Mouse (Mus musculus): ENCODE data around the gene Dact3.

Dact3 gene

DNA sequence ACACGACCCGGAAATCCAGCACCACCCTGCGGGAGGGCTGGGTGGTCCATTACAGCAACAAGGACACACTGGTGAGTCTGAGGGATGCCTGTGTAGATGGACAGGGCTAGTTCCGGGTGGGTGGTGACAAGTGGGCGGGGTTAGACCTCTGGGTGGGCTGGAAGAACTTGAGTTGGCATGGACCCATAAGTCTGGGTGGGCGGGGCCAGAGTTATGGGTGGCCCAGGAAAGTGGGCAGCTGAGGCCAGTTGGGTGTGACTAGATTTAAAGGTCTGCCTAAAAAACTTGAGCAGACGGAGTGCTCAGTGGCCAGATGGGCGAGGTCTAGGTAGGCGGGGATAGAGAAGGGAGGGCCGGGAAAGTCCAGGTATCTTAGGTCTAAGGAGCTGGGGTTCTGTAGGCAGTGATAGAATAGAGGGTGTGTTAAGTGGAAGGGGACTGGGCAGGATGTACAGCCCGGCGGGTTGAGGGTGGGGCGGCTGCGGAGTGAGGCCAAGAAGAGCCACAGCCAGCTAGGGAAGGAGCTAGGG is 21.8 kb upstream of the Dact3 start:
- DNase-seq (ENCODE audit: low spot score in 2 of 2), result no peak

DNA sequence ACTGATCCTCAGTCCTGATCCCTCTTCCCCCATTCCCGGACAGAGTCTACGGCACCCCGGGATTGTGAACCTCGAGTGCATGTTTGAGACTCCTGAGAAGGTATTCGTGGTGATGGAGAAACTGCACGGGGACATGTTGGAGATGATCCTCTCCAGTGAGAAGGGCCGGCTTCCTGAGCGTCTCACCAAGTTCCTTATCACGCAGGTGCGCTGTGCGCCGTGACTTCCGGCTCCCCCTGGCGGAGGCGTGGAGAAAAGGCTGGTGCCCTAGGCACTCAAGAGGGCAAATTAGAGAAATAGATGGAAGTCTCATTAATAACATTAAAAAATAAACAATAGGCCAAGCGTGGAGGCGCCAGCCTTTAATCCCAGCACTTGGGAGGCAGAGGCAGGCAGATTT is 16.8 kb upstream of the Dact3 start:
- DNase-seq (ENCODE audit: low spot score in 2 of 2), result peak in 1 of 2 experiments; percentile 67

DNA sequence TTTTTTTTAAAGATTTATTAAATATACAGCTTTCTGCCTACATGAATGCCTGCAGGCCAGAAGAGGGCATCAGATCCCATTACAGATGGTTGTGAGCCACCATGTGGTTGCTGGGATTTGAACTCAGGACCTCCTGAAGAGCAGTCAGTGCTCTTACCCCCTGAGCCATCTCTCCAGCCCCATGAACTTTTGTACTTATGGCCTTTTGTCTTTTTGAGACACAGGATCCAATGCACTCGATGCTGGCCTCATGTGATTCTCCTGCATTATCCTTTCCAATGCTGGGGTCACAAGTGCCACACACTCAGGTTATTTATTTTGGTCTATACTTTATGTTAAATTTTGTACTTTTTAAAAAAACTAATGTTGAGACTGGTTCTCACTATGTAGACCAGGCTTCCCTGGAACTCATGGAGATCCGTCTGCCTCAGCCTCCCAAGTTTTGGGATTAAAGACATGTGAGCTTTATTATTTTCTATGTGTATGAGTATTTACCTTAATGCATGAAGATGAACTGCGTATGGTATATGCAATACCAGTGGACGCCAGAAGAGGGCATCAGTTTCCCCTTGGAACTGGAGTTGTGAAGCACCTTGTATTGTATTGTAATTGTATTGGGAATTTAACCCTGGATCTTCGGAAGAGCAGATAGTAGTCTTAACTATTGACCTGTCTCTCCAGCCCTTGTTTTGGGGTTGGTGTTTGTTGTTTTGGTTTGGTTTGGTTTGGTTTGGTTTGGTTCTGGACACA is 15.0 kb upstream of the Dact3 start:
- DNase-seq (ENCODE audit: low spot score in 2 of 2), result peak in 1 of 2 experiments; percentile 67

DNA sequence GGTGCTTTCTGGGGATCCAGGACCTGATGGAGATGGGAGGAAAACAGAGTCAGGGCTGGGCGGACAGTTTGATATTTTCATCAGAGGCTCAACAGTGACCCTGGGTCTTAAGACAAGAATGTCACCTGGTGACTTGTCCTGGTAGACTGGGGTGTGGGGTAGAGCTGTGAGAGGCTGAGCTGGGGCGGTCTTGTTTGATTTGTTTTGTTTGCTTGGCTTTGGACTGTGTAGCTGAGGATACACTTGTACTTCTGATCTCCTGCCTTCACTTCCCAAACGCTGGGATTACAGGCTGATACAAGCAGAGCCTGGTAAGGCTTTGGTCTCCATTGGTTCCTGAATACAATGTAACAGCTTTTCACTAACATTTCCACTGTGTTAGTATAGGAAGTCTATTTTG is 7.6 kb upstream of the Dact3 start:
- DNase-seq (ENCODE audit: low spot score in 2 of 2), result no peak

DNA sequence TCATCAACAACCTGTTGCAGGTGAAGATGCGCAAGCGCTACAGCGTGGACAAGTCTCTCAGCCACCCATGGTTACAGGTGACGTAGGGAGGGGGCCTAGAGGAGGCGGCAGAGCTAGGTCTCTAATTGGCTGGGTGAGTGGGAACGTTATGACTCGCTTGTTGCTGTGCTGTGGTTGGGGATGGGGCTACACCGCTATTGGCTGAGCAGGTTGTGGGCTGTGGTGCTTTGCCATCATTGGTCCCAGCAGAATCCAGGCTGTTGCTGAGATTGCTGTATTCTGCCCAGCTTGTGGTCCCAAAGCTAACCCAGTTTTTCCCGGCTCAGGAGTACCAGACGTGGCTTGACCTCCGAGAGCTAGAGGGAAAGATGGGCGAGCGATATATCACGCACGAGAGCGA is 5.6 kb upstream of the Dact3 start:
- no peak for DNase-seq (ENCODE audit: low spot score in 2 of 2)

DNA sequence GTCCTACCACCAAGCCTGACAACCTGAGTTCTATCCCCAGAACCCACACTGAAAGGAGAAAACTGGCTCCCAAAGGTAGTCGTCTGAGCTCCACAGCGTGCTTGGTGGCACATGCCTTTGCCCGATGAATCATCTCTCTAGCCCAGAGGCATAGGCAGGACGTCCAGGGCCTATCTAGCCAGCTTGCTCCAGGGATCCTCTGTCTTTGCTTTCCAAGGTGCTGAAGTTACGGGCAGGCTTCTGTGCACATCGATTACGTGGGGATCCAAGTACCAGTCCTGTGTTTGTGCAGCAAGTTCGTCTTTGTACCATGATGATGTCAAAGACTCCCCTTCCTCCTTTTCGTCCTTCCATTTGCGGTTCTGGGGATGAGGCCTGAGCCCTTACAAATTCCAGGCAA is 3.5 kb upstream of the Dact3 start:
- DNase-seq (ENCODE audit: low spot score in 2 of 2), result no peak

DNA sequence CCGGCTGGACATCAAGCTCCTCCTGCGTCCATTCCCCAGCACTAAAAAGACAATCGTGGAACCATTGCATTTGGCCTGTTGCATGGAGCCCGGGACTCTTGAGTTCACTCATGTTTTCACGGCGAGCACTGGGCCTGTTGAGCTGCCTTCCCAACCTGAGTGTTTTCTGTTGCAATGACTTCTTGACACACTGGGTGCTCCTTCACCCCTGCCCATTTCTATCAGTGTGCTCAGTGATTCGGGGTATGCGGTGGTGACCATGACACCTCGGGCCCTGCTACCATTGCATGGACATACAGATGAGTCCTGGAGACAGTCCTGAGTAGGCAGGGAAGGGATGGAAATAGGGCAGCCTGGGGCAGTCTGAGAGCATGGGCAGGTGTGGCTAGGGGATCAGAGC is 2.6 kb upstream of the Dact3 start:
- DNase-seq (ENCODE audit: low spot score in 2 of 2), result no peak

DNA sequence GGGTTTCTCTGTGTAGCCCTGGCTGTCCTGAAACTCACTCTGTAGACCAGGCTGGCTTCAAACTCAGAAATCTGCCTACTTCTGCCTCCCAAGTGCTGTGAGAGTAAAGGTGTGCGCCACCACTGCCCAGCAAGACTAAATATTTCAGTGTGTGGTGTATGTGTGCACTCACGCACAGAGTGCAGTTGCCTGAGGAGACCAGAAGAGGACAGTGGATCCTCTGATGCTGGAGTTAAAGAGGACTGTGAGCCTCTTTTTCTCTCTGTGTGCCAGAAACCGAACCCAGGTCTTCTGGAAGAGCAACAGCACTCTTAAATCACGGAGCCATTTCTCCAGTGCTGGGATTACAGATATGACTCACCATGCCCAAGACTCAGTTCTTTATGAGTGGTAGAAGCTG is 1.7 kb upstream of the Dact3 start:
- DNase-seq (ENCODE audit: low spot score in 2 of 2), result no peak

DNA sequence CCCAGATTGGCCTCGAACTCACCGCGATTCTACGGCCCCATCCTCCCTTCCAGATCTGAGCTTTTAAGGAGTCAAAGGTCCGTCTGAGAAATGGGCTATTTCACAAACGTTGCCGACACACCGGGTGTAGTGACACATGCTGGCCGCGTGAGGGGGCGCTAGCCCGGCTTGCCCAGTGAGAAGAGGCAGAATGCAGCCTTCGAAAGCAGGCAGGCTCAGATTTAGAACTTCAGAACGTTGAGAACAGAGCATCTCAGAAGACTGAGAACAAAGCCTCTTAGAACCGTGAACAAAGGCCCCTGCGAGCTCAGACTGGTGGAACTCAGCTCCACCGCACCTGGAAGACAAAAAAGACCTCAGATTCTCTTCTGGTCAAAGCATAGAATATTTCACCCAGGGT is 927 bp upstream of the Dact3 start:
- DNase-seq (ENCODE audit: low spot score in 2 of 2), result peak; percentile 69 to 81

DNA sequence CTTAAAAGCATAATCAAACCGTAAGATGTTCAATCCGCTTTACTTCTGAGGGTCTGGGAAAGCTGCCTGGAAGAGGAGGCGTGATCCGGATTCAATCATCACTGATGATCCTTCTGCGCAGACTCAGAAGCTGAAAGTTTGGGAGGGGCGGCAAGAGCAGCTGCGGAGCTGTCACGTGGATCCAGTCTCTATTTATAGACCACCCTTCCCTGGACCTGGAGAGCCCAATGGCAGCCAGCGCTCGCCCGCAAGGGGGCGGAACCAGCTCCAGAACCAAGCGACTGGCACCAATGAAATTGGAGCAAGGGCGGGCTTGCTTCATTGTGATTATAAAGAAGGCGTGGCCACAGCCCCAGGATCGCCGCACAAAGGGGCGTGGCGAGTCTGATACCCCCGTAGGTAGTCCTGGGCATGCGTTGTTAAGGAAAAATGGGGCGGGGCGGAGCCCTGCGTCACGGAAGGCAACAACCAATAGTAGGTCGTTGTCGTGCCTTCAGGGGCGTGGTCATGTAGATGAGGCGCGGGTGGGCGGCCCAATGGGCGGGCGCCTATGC is 284 bp upstream of the Dact3 start:
- DNase-seq (ENCODE audit: low spot score in 2 of 2), result peak; percentile 98

DNA sequence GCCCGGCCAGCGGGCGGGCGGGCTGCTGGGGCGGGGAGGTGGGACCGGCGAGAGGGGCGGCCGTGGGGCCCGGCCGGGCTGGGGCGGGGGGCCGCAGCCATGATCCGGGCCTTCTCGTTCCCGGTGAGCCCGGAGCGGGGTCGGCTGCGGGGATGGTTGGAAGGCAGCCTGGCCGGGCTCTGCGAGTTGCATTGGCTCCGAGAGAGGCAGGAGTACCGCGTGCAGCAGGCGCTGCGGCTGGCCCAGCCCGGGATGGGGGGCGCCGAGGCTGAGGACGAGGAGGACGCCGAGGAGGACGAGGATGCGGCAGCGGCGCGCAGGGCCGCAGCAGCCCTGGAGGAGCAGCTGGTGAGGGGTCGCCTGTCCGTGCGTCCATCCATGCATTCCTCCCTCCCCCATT is 209 bp downstream of the Dact3 start:
- no peak for DNase-seq (ENCODE audit: low spot score in 2 of 2)

DNA sequence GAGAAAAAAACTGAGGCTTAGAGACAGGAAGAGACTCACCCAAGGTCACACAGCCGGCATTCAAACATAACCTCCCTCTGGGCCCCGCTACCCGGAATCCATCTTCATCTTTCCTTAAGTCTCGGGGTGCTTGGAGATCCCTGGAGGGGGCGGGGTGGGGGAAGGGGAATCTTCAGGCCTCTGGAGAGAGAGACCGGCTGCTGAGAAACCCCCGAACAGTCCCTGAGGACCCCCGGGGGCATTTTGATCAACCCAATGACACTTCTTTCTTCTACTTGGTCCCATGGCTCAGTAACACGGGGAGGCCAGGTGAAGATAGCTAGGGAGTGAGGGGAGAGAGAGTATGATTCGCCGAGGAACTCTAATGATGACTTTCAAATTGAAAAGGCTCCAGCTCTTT is 889 bp downstream of the Dact3 start:
- DNase-seq (ENCODE audit: low spot score in 2 of 2), result no peak

DNA sequence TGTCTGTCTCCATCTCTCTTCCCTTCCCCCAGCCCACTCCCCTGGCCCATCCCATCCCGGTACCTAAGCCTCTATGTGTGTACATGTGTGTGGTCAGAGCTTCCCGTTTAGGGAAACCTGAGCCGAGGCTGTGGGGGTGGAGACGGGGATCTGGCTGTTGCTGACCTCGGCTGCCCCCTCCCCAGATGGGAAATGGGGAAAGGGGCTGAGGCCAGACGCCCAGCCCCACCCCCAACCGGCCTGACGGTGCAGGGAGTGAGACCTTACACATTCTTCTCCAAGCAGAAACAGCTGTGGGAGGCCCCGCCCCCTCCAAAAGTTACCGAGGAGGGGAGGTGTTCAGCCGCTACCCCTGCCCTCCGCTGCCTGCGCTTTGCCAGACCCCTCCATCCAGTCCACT is 1.5 kb downstream of the Dact3 start:
- DNase-seq (ENCODE audit: low spot score in 2 of 2), result no peak

DNA sequence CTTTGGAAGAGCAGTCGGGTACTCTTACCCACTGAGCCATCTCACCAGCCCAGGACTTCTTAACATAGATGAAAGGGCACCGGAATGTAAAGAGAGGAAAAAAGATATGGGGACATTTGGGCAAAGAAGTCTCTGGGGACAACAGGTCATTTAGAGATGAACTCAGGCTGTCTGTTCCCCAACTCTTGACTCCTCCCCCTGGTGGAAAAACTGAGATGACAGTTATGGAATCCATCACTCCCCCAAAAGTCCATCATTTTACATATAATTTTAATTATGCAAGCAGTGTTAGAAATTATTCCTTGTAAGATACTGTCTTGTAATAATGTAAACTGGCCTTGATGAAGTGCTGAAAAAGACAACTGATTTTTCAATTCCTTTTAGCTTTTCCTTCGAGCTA is 2.6 kb downstream of the Dact3 start:
- no peak for DNase-seq (ENCODE audit: low spot score in 2 of 2)

DNA sequence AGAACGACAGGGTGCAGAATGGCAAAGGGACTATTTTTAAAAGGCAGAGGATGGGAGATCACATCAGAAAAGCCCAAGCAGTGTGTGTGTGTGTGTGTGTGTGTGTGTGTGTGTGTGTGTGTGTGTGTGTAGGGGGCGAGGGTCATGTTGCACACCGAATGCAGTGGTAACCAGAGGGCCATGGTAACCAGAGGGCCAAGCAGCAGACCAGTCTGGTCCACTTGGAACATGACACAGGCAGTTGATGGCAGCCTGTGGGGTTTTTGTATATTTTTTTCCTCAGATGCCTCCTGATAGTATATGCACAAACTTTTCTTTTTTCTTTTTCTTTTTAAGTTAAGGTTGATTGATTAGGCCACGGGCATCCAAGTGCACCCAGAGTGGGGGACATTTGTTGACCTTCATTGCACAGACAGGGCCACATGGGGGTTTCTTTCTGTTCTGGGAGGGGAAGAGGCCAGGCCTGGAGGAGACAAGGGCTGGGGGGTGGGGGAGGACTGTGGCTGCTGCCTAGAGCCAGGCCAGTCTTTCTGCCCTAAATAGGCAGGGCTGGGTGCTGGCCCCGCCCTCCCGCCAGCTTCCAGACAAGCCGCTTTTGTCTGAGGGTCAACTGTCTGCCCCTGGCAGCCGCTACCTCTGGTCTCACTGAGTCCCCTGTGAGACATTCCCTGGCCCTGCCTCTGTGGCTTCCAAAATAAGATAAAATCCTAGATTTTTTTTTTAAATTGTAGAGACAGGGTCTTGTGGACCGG is 4.9 kb downstream of the Dact3 start:
- DNase-seq (ENCODE audit: low spot score in 2 of 2), result no peak

DNA sequence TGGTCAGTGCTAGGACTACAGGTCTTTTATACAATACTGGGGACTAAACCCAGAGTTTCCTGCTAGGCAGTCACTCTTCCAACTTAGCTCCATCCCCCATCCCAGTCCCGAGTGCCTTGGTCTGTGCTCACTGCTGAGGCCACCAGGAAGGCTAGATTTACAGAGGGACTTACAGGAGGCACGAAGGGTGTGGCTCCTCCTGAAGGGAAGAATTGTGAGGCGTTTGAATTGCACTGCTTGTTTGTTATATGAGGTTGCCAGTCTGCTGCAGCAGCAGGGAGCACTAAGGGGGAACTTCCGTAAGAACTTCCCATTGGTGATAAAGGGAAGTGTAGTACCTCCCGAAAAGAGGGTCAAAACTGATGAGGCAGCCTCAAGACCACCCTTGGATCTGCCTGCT is 5.5 kb downstream of the Dact3 start:
- no peak for DNase-seq (ENCODE audit: low spot score in 2 of 2)

DNA sequence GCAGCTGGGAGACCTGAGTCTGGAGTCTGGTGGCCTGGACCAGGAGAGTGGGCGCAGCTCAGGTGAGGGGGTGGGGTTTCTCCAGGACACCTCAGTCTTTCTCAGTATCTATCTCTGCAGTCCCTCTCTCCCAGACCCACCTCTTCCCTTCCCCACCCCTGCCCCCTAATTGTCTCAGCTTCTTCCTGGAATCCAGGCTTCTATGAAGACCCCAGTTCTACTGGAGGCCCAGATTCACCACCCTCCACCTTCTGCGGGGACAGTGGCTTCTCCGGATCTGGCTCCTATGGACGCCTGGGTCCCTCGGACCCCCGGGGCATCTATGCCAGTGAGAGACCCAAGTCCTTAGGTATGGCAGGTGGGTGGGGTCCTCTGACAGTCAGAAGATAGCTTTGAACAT is 8.0 kb downstream of the Dact3 start:
- DNase-seq (ENCODE audit: low spot score in 2 of 2), result no peak

DNA sequence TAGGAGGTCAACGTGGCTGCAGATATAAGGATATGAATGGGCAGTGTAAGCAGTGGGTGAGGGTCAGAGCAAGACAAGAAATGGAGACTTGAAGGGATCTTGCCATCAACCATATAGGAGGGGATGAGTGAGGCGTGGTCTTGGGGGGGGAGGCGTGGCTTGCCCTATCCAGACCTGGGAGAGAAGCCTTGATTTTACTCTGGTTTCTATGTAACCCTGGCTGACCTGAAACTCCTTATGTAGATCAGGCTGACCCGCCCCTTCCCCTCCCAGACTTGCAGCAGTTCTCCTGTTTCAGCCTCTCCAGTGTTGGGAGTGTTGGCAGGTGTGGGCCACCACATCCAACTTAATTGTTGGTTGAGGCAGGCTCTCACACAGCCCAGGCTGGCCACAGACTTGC is 9.2 kb downstream of the Dact3 start:
- DNase-seq (ENCODE audit: low spot score in 2 of 2), result no peak

DNA sequence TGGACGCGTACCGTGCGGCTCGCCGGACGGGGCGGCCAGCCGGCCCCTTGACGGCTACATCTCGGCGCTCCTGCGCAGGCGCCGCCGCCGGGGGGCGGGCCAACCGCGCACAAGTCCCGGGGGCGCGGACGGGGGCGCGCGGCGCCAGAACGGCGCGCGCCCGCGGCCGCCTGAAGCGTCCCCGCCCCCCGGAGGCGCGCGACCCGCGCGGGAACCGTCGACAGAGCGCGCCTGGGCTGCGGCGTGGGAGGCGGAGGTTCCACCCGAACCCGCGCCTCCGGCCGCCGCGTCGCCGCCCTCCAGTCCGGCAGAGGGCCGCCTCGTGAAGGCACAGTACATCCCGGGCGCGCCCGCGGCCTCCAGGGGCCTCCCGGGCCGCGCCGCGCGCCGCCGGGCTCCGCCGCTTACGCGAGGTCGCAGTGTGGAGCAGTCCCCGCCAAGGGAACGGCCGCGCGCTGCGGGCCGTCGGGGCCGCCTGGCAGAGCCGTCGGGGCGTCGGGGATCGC is 10.2 kb downstream of the Dact3 start:
- DNase-seq (ENCODE audit: low spot score in 2 of 2), result no peak

DNA sequence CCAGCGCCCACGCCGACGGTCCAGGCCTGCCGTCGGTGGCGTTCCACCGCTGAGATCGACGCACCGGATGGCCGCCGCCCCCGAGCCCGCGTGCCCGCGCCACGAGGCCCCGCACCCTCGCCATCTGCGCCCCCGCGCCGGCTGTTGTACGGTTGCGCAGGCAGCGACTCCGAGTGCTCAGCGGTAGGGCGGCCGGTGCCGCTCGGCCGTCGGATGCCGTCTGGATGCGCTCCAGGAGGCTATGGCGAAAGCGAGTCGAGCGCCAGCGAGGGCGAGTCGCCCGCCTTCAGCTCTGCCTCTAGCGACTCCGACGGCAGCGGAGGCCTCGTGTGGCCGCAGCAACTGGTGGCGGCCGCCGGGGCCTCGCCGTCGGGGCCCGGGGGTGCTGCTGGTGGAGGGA is 10.8 kb downstream of the Dact3 start:
- no peak for DNase-seq (ENCODE audit: low spot score in 2 of 2)

DNA sequence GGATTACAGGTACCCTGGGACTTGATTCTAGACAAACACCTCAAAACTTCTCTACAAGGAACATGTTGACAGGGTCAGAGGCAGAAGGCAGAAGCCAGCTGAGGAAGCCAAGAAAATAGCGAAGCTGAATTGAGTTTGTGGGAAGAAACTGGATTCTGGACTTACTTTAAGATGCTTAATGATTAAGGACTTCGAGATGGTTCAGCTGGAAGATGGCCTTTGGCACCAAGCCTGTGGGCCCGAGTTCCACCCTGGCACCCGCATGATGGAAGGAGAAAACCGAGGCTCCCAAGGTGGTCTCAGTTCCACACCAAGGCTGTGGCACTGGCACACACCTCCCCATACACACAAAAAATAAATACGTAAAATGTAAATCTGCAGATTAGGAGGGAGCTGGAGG is 15.4 kb downstream of the Dact3 start:
- no peak for DNase-seq (ENCODE audit: low spot score in 2 of 2)

DNA sequence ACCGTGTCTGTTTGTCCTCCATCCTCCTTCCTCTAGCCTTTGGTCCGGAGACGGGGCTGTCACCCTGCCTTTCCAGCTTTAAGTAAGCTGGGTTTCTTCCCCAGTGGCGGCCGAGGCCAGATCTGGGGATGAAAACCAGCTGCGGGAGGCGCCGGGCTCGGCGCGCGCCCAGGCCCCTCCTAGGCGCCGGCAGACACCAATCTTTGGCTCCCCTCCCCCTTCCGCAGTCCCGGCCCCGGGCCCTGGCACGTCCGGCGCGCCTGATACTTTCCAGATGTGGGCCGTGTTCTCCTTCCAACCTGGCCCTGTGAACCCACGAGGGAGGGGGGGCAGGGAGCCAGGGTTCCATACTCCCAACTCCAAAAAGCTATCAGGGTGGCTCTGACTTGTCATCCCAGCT is 15.8 kb downstream of the Dact3 start:
- DNase-seq (ENCODE audit: low spot score in 2 of 2), result no peak

Data from thymus, postnatal 10 days (tissue).